Mouse (Mus musculus): Measurements from ENCODE around the gene Trpm6. TPM values are rescaled to one million over a fixed set of nuclear protein-coding genes. Genes with fewer than 3 reads are reported as not detected.

The Trpm6 gene
- total RNA-seq, 2 experiments from 2014 or later: 0.20 to 0.25 TPM

- DNase-seq (ENCODE audit: low spot score in 2 of 2): no peak
- Histone ChIP-seq H3K27ac (no peak overlapping the region), H3K4me3 (no peak overlapping the region)
- TF ChIP-seq CTCF (conservative IDR thresholded peaks at IDR 0.05): no peak
Measured at GRCm38 (mm10) chr19:18739146-18739545, 10.6 kb upstream of the Trpm6 start.

GRCm38 (mm10) chr19:18743946-18744345 lies 5.8 kb upstream of the Trpm6 start:
- H3K27ac ChIP-seq: no peak overlapping the region
- no peak for TF ChIP-seq CTCF (conservative IDR thresholded peaks at IDR 0.05)
- no peak overlapping the region for H3K4me3 ChIP-seq
- no peak for DNase-seq (ENCODE audit: low spot score in 2 of 2)

DNA sequence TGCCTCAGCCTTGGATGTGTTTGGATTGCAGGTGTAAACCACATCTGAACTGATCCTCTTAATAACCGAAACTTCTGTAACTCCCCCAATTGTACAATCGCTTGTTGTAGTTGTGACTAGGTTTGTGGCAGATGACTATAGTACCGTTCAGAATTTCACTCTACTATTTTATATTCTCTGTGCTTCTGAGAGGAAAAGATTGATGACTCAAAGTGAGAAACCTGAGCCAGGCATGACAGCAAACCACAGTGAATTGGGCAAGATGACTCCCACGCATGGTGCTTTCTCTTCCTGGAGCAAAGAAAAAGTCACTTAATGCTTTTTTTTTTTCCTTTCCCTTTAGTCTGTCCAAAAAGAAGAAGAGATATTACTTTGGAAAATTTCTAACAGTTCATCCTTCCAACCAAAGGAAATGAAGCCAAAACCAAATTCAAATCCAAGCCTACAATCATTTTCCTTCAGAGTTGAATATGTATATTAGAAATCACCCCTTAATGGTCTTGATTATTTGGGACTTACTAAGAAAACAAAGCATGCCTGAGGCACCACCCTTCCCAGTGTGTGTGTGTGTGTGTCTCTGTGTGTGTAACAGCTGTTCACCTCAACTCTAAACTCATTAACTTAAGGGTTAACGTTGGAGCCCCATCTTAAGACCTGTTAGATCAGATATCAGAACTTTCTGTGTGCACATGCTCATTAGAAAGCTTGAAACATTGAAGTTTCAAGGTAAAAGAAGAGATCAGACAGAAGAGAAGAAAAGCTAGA lies 3.0 kb upstream of the Trpm6 start:
- no peak for DNase-seq (ENCODE audit: low spot score in 2 of 2)
- H3K27ac ChIP-seq: no peak overlapping the region
- no peak overlapping the region for H3K4me3 ChIP-seq
- no peak for TF ChIP-seq CTCF (conservative IDR thresholded peaks at IDR 0.05)

GRCm38 (mm10) chr19:18747379-18747778 lies 2.4 kb upstream of the Trpm6 start:
- no peak for TF ChIP-seq CTCF (conservative IDR thresholded peaks at IDR 0.05)
- no peak overlapping the region for H3K27ac ChIP-seq
- H3K4me3 ChIP-seq: no peak overlapping the region
- DNase-seq (ENCODE audit: low spot score in 2 of 2): no peak

- Histone ChIP-seq H3K4me3 (no peak overlapping the region), H3K27ac (no peak overlapping the region)
- TF ChIP-seq CTCF (conservative IDR thresholded peaks at IDR 0.05): no peak
- no peak for DNase-seq (ENCODE audit: low spot score in 2 of 2)
Measured at GRCm38 (mm10) chr19:18757191-18757590, 7.4 kb downstream of the Trpm6 start.

DNA sequence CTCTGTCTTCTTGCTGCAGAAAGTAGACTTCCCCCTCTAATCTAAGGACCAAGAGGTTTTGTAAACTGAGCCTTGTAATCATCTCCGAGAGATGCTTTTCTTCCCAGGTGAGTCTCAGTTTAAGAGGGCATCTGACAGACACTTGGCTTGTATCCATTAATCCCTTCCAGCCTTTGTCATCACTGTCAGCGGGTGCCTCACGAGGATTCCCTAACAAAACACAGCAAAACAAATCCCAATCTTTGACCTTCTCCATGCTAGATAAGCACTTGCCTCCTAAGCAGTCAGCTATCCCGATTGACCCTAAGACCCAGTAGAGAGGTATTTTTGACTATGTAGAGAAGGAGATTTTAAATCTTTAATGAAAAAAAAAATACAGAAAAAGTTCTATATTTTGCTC lies 7.9 kb downstream of the Trpm6 start:
- no peak for TF ChIP-seq CTCF (conservative IDR thresholded peaks at IDR 0.05)
- H3K4me3 ChIP-seq: no peak overlapping the region
- no peak for DNase-seq (ENCODE audit: low spot score in 2 of 2)
- H3K27ac ChIP-seq: no peak overlapping the region

GRCm38 (mm10) chr19:18758269-18758668 lies 8.5 kb downstream of the Trpm6 start:
- no peak for TF ChIP-seq CTCF (conservative IDR thresholded peaks at IDR 0.05)
- no peak for DNase-seq (ENCODE audit: low spot score in 2 of 2)
- no peak overlapping the region for H3K27ac ChIP-seq
- H3K4me3 ChIP-seq: no peak overlapping the region

DNA sequence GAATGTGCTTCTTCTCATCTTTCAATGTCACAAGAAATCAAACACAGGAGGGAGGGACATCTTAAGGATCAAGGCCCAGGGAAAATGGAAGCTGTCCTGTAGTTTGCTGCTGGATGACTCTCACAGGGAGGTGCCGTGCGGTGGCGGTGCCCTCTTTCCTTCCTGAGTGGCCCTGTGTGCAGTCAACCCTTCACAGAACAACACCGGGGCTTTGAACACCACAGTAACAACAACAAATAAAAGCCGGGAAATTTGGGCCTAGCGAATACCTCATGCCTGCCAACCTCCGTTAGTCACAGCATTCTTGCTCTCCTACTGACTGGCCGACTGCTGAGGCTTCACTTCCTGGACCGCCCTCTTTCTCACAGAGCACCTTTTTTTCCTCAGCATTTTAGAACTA lies 9.1 kb downstream of the Trpm6 start:
- H3K4me3 ChIP-seq: no peak overlapping the region
- H3K27ac ChIP-seq: no peak overlapping the region
- no peak for DNase-seq (ENCODE audit: low spot score in 2 of 2)
- no peak for TF ChIP-seq CTCF (conservative IDR thresholded peaks at IDR 0.05)

DNA sequence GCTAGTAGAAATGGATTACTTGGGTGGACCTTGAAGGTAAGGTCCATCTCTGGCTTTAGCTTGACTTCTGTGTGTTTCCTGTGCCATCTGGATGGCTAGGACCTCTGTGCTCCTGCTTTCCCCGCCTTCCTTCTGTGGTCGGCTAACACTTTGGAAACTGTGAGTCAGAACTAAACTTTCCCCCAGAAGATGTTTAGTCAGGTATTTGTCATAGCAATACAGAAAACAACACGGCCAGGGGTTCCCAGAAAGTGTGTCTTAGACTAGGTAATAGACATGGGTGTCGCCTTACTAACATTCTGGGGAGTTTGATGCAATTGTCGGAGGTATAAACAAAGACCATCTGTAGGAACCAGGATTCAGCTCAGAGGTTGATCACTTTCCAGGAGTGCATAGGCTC lies 16.6 kb downstream of the Trpm6 start:
- H3K4me3 ChIP-seq: no peak overlapping the region
- TF ChIP-seq CTCF (conservative IDR thresholded peaks at IDR 0.05): no peak
- no peak for DNase-seq (ENCODE audit: low spot score in 2 of 2)
- no peak overlapping the region for H3K27ac ChIP-seq

GRCm38 (mm10) chr19:18771048-18771447 lies 21.3 kb downstream of the Trpm6 start:
- Histone ChIP-seq H3K27ac (no peak overlapping the region), H3K4me3 (no peak overlapping the region)
- no peak for TF ChIP-seq CTCF (conservative IDR thresholded peaks at IDR 0.05)
- no peak for DNase-seq (ENCODE audit: low spot score in 2 of 2)

DNA sequence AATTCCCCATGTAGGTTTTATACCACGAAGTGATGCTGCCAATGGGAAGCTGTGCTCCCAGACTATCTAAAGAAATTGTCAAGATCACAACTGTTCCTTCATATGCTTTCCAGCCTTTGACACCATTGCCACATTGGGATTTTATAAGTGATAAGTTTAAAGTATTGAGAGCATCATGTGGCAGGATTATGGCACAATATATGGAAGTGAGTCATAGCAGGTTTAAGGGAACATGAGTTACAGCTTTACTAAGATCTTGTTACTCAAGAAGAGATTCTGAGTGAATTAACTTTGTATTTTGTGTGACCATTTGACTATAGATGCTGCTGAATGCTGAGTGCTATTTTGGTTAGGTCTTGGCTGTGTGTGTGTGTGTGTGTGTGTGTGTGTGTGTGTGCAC lies 21.8 kb downstream of the Trpm6 start:
- no peak overlapping the region for H3K27ac ChIP-seq
- no peak overlapping the region for H3K4me3 ChIP-seq
- no peak for TF ChIP-seq CTCF (conservative IDR thresholded peaks at IDR 0.05)
- DNase-seq (ENCODE audit: low spot score in 2 of 2): no peak

DNA sequence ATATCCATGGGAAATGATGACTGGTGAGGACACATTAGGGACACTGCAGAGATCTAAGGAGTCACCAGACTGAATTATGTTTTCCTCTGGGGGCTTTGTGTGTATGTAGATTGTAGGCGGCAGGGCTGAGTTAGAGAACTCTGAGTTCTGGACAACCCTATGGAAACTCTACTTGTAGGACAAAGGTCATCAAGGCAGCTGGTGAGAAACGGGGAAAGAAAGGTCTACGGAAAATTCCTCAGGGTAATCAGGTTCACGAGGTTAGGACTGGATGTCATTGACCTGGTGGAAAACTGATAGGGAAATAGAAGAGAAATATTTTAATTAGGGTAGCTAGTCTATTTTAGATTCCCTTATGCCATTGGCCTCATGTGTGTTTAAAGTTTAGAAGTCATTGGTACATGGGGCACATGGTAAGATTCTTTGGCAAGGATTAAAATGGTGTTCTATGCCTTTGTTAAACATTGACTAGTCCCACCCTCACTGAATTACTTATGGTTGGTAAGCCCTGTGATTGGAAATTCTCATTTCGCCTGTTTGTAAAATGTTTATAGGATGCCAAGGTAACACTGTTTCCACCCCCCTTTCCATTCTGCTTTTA lies 23.2 kb downstream of the Trpm6 start:
- no peak overlapping the region for H3K27ac ChIP-seq
- H3K4me3 ChIP-seq: no peak overlapping the region
- TF ChIP-seq CTCF (conservative IDR thresholded peaks at IDR 0.05): no peak
- no peak for DNase-seq (ENCODE audit: low spot score in 2 of 2)

GRCm38 (mm10) chr19:18774085-18774484 lies 24.3 kb downstream of the Trpm6 start:
- Histone ChIP-seq H3K27ac (no peak overlapping the region), H3K4me3 (no peak overlapping the region)
- no peak for DNase-seq (ENCODE audit: low spot score in 2 of 2)
- TF ChIP-seq CTCF (conservative IDR thresholded peaks at IDR 0.05): no peak

- no peak overlapping the region for H3K27ac ChIP-seq
- DNase-seq (ENCODE audit: low spot score in 2 of 2): no peak
- no peak overlapping the region for H3K4me3 ChIP-seq
- no peak for TF ChIP-seq CTCF (conservative IDR thresholded peaks at IDR 0.05)
Measured at GRCm38 (mm10) chr19:18799646-18800045, 49.9 kb downstream of the Trpm6 start.
